Mouse (Mus musculus): ENCODE data around the gene Cept1. TPM values are rescaled to one million over a fixed set of nuclear protein-coding genes. Genes with fewer than 3 reads are reported as not detected.
"Not testable (repeated sequence)": the region's sequence is repeated elsewhere in the genome, so short reads cannot be mapped to it uniquely, and the experiment has no call there.

The Cept1 gene
- 29.6 and 31.1 TPM in 2 replicates for polyA plus RNA-seq (2015; fragmentation: Nextera tagmentation; extraction: Ambion mirVana)

DNA sequence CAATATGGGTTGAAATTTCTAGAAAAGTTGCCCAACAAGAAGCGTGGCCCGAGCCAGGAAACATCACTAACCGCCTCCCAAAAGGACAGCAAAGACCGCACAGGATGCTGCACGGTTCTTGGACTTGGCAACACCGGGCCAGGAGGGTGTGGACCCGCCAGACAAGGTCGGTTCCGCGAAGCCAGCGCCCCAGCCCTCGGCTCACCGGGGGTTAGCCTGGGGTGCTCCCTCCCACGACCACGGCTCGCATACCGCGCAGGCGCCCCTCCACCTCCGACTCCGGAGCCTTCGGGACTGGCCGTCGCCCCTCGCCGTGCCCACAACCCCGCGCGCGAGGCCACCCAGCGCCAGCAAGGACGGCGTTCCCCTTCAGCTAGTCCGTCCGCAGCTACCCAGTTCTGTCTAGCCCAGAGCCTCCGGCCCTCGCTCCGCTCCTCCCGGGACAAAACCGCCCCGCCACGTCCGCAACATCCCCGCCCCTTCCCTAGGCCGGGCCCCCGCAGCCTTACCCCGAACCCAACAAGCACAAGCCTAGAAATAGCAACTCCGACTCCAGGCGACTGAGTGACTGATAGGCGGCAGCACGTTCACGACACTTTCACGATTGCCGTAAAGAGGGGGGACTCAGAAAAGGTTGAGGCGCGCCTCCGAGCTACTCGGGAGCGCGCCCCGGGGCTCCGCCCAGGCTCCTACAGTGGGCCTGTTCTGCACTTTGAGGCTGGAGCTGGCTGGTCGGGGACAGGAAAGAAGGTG is at the start of gene Cept1, which contains the start of gene Dram2:
Cept1 (minus strand) TSS at position 632 of the 753 bp plus-strand sequence.
Dram2 (plus strand) TSS at position 628 of the 753 bp plus-strand sequence.
- peaks cover 5% of the 10 kb centered on the region; the same call in 1 of the 2 replicates for H3K36me3 ChIP-seq (replicated peaks)
- H3K9me3 ChIP-seq (replicated peaks): no peaks in the 10 kb centered on the region
- H3K4me3 ChIP-seq (replicated peaks): peak within 1 kb of the TSS; percentile 88
- peak within 1 kb of the TSS; percentile 92 for H3K27ac ChIP-seq (replicated peaks)
- H3K4me1 ChIP-seq (replicated peaks): peaks cover 24% of the 10 kb centered on the region
- WGBS (ENCODE audit: insufficient replicate concordance): under 1% methylated on average over 63 of the region's 63 CpGs
- peak; percentile 96 for ATAC-seq (ENCODE audit: insufficient read depth)
- H3K27me3 ChIP-seq: no peaks in the 10 kb centered on the region
- H3K9ac ChIP-seq: peak within 1 kb of the TSS; percentile 91
- H3K4me2 ChIP-seq: peak within 1 kb of the TSS; percentile 82

DNA sequence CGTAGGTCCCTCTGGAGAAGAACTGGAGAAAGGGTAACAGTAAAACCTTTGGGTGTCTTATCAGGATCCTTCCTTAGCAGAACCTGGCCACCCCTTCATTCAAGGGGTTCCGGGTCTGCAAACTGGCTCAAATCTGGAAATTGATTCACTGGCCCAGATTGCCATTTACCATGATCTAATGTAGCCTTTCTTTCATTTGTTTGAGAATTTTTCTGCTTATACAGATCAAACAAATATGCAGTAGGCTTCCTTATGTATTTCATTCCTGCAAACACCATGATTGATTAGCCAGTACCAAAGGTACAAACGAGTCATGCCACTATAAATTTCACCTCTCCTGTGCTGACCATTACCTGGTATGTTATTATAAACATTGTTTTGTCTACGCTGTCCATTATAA is 46.0 kb upstream of the Cept1 start:
- 58% methylated on average over 4 of the region's 4 CpGs for WGBS (ENCODE audit: insufficient replicate concordance)
- not testable (repeated sequence) for H3K9ac ChIP-seq; H3K4me2 ChIP-seq; H3K27ac ChIP-seq (replicated peaks); ATAC-seq (ENCODE audit: insufficient read depth); H3K9me3 ChIP-seq (replicated peaks); H3K36me3 ChIP-seq (replicated peaks); H3K4me1 ChIP-seq (replicated peaks); H3K27me3 ChIP-seq; H3K4me3 ChIP-seq (replicated peaks)

DNA sequence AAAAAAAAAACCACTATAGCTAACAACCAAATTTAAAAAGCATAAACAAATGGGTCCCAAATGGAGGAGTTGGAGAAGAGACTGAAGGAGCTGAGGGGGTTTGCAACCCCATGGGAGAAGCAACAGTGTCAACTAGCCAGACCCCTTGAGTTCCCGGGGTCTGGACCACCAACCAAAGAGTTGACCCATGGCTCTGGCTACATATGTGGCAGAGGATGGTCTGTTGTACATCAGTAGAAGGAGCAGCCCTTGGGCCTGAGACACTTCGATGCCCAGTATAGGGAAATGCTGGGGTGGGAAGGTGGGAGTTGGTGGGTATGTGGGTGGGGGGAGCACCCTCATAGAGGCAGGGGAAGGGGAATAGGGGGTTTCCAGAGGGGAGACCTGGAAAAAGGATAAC is 31.7 kb upstream of the Cept1 start:
- no peaks in the 10 kb centered on the region for H3K36me3 ChIP-seq (replicated peaks)
- 70% methylated on average over 2 of the region's 2 CpGs for WGBS (ENCODE audit: insufficient replicate concordance)
- H3K4me2 ChIP-seq: no peak overlapping the region
- H3K4me1 ChIP-seq (replicated peaks): no peaks in the 10 kb centered on the region
- H3K4me3 ChIP-seq (replicated peaks): no peak overlapping the region
- no peak overlapping the region for H3K27ac ChIP-seq (replicated peaks)
- no peaks in the 10 kb centered on the region for H3K9me3 ChIP-seq (replicated peaks)
- no peak overlapping the region for H3K9ac ChIP-seq
- H3K27me3 ChIP-seq: no peaks in the 10 kb centered on the region
- no peak for ATAC-seq (ENCODE audit: insufficient read depth)

DNA sequence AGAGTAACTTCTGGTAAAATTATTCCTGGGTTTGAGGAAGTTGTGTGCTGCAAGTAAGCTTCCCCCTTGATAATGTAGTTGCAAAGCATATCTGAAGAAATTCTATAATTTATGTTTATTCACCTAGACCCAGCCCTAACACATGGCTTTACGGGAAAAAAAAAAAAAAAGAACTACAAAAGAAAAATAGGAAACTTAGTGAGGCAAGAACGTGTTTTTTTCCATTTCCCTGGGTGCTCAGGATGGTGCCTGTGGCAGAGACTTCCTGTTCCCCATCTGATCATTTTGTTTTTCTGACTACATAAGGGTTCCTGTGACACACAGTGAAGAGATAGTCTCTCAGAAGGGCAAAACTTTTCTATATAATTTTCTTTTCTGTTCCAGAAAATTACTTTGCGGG is 25.6 kb upstream of the Cept1 start:
- Histone ChIP-seq H3K27me3 (no peaks in the 10 kb centered on the region), H3K9me3 (replicated peaks) (no peaks in the 10 kb centered on the region), H3K4me3 (replicated peaks) (no peak overlapping the region), H3K36me3 (replicated peaks) (no peaks in the 10 kb centered on the region; the same call in 1 of the 2 replicates), H3K9ac (no peak overlapping the region), H3K4me1 (replicated peaks) (no peaks in the 10 kb centered on the region), H3K4me2 (no peak overlapping the region), H3K27ac (replicated peaks) (no peak overlapping the region)
- no peak for ATAC-seq (ENCODE audit: insufficient read depth)
- 38% methylated on average over 3 of the region's 3 CpGs for WGBS (ENCODE audit: insufficient replicate concordance)

DNA sequence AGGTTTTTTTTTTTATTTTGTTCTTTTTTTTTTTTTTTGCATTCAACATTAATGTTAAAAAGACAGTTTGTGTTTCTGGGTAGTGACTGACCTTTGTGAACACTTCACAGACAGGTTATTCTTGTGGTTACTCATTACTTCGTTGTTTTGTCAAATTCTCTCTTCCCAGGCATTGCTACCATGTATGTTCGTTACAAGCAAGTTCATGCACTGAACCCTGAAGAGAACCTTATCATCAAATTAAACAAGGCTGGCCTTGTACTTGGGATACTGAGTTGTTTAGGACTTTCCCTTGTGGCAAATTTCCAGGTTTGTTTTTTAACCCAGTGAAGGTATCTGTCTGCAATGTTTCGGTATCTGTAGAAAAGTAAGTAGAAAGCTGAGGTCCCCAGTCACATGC is 18.3 kb upstream of the Cept1 start:
- H3K9me3 ChIP-seq (replicated peaks): no peaks in the 10 kb centered on the region
- no peak overlapping the region for H3K9ac ChIP-seq
- H3K4me2 ChIP-seq: no peak overlapping the region
- peaks cover 3% of the 10 kb centered on the region; the same call in 1 of the 2 replicates for H3K36me3 ChIP-seq (replicated peaks)
- 70% methylated on average over 3 of the region's 3 CpGs for WGBS (ENCODE audit: insufficient replicate concordance)
- H3K27ac ChIP-seq (replicated peaks): no peak overlapping the region
- no peaks in the 10 kb centered on the region for H3K4me1 ChIP-seq (replicated peaks)
- ATAC-seq (ENCODE audit: insufficient read depth): no peak
- no peak overlapping the region for H3K4me3 ChIP-seq (replicated peaks)
- H3K27me3 ChIP-seq: no peaks in the 10 kb centered on the region

DNA sequence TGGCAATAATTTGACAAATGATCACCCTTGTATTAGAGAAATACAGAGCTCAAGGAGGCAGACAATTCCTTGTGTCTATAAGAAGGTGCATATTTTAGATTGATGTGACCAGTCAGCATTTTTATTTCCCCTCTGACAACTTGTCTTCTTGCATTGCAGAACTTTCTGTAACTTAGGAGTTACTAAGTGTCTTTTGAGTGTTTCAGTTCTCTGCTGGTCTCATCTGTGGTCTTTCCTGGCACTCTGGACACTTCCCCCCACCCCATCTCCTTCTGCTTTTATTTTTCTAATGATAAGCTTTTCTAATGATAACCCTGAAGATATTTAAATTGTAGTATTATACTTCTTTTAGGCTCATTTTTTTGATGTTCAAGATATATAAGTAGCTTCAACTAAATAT is 10.7 kb upstream of the Cept1 start:
- no peaks in the 10 kb centered on the region for H3K27me3 ChIP-seq
- H3K4me2 ChIP-seq: no peak overlapping the region
- no peaks in the 10 kb centered on the region for H3K9me3 ChIP-seq (replicated peaks)
- H3K4me1 ChIP-seq (replicated peaks): no peaks in the 10 kb centered on the region
- H3K4me3 ChIP-seq (replicated peaks): no peak overlapping the region
- peaks cover 13% of the 10 kb centered on the region for H3K36me3 ChIP-seq (replicated peaks)
- no peak overlapping the region for H3K27ac ChIP-seq (replicated peaks)
- H3K9ac ChIP-seq: no peak overlapping the region
- no peak for ATAC-seq (ENCODE audit: insufficient read depth)

DNA sequence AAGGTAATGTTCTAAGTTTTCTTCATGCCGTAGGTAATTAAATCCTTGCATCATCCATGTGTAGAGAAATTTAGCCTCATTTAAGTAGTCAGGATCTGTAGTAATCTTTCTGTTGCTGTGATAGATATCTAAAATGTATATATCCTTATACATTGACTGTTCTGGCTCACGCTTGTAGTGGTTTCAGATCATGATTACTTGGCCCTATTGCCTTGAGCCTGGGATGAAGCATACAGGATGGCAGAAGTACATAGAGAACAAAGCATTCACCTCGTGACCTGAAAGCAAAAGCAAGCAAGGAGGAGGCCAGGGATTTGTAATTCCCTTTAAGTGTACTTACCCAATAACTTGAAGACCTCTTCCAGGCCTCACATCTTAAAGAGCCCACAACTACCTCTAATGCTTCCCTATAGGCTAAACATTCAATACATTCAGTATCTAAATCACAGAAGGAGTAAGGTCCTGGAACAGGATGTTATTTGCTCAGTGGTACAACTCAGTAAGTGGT is 8.2 kb upstream of the Cept1 start:
- H3K4me3 ChIP-seq (replicated peaks): no peak overlapping the region
- H3K36me3 ChIP-seq (replicated peaks): peaks cover 16% of the 10 kb centered on the region
- no peaks in the 10 kb centered on the region for H3K27me3 ChIP-seq
- no peaks in the 10 kb centered on the region for H3K9me3 ChIP-seq (replicated peaks)
- no peak overlapping the region for H3K9ac ChIP-seq
- no peak overlapping the region for H3K4me2 ChIP-seq
- H3K27ac ChIP-seq (replicated peaks): no peak overlapping the region
- no peaks in the 10 kb centered on the region for H3K4me1 ChIP-seq (replicated peaks)
- no peak for ATAC-seq (ENCODE audit: insufficient read depth)
- 68% methylated on average over 3 of the region's 3 CpGs for WGBS (ENCODE audit: insufficient replicate concordance)

DNA sequence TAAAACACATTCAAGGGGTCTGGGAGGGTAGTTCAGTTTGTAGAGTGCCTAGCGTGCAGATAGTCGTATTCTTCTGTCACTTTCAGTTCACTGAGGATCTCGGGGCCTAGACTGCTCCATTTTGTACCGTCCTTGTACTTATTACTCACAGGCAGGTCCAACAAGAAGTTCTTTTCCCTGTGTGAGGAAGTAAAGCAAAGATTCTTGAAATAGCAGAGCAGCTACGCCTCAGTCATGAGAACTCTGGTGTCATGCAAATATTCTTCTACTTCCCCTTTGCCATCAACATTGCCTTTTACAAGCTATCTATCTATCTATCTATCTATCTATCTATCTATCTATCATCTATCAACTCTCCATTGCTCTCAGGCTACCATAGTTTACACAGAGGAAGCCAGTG is 5.8 kb upstream of the Cept1 start:
- 64% methylated on average over 5 of the region's 5 CpGs for WGBS (ENCODE audit: insufficient replicate concordance)
- H3K4me2 ChIP-seq: no peak overlapping the region
- ATAC-seq (ENCODE audit: insufficient read depth): no peak
- no peaks in the 10 kb centered on the region for H3K9me3 ChIP-seq (replicated peaks)
- peaks cover 2% of the 10 kb centered on the region for H3K4me1 ChIP-seq (replicated peaks)
- H3K27ac ChIP-seq (replicated peaks): no peak overlapping the region
- H3K36me3 ChIP-seq (replicated peaks): peaks cover 16% of the 10 kb centered on the region
- no peaks in the 10 kb centered on the region for H3K27me3 ChIP-seq
- H3K9ac ChIP-seq: no peak overlapping the region
- H3K4me3 ChIP-seq (replicated peaks): no peak overlapping the region

DNA sequence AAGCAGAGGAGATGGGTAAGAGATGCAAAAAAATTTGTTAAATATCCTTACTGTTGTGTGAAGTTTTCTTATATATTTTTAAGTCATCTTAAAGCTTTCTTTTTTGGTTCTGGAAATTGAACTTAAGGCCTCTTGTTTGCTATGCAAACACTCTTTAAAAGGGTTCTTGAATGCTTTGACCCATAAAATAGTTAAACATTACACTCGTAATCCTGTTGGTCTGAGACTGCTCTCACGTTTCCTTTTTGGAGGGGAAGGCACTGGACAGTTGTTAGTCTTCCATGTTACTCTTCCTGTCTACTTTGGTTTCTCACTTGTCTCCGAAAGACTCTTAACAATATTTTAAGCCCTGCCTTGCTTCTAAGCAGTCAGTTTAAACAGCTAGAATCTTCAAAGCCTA is 1.4 kb upstream of the Cept1 start:
- Histone ChIP-seq H3K4me3 (replicated peaks) (0 out of 2 replicates have a peak overlapping the region, but pooled peaks have one; percentile 18), H3K9ac (no peak overlapping the region), H3K9me3 (replicated peaks) (no peaks in the 10 kb centered on the region), H3K4me1 (replicated peaks) (peaks cover 23% of the 10 kb centered on the region), H3K27ac (replicated peaks) (no peak overlapping the region), H3K27me3 (no peaks in the 10 kb centered on the region), H3K4me2 (peak overlapping the region; percentile 82), H3K36me3 (replicated peaks) (peaks cover 5% of the 10 kb centered on the region; the same call in 1 of the 2 replicates)
- ATAC-seq (ENCODE audit: insufficient read depth): no peak
- 39% methylated on average over 3 of the region's 3 CpGs for WGBS (ENCODE audit: insufficient replicate concordance)

DNA sequence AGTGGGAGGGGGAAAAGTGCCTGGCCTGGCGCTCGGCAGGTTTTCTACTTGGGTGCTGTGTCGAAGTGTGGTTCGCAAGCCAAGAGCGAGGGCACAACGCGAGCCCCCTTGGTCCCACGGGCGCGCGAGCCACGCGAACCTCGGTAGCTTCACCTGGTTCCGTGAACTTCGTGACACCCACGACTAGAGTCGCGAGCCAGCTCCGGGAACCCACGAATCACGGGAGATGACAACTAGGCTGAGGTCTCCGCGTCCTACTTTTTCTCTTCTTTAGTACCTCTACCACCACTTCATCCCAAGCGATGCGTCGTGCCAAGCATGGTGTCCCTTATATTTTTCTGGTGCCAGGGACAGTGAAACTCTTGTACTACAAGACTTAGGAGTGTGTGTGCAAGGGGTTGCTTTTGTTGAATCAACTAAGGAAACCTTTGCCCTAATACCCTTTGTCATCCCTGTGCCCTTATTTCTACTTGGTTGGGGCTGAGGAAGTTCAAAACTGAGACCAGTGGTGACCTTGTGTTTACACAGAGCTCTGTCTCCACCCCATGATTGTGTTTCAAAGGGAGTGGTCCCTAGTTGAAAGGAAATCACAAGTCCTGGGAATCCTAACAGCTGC is 430 bp upstream of the Cept1 start:
- peak overlapping the region; percentile 88 for H3K4me3 ChIP-seq (replicated peaks)

DNA sequence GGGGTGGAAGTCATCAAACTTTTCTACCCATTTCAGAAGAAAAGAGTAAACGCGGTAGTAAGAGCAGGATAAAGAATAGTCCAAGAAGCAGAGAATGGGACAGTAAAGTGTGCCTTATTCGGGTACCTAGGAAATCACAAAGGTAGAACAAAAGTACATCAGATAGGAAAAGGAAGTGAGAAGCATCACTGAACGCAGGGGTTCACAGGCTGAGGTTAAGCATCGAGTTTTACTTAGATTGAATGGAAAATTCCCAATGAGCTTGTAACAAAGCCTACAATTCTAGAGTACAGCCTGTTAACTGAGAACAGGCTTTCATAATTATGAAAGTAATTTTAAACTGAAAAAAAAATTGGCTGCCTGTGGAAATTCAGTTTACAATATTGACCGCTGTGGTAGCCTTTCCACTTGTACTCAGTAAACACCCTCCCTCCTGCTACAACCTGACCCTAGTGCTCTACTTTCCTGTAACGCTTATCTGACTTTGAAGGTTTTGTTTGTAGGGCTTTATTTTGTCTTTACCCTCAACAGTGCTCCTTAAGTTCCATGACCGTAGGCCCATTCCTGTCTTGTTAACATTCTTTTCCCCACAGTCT is 2.8 kb downstream of the Cept1 start:
- no peaks in the 10 kb centered on the region for H3K9me3 ChIP-seq (replicated peaks)
- WGBS (ENCODE audit: insufficient replicate concordance): 72% methylated on average over 8 of the region's 8 CpGs
- no peak overlapping the region for H3K9ac ChIP-seq
- H3K4me1 ChIP-seq (replicated peaks): peaks cover 24% of the 10 kb centered on the region
- no peak overlapping the region for H3K27ac ChIP-seq (replicated peaks)
- ATAC-seq (ENCODE audit: insufficient read depth): no peak
- H3K36me3 ChIP-seq (replicated peaks): no peaks in the 10 kb centered on the region
- H3K4me3 ChIP-seq (replicated peaks): no peak overlapping the region
- H3K27me3 ChIP-seq: no peaks in the 10 kb centered on the region
- peak overlapping the region; percentile 82; the same call in 1 of the 2 replicates for H3K4me2 ChIP-seq

More for the DNA sequence above, 430 bp upstream of the Cept1 start:
- under 1% methylated on average over 27 of the region's 27 CpGs for WGBS (ENCODE audit: insufficient replicate concordance)
- H3K36me3 ChIP-seq (replicated peaks): peaks cover 5% of the 10 kb centered on the region; the same call in 1 of the 2 replicates
- H3K9ac ChIP-seq: peak overlapping the region; percentile 91
- ATAC-seq (ENCODE audit: insufficient read depth): peak; percentile 24
- peak overlapping the region; percentile 92 for H3K27ac ChIP-seq (replicated peaks)
- H3K4me1 ChIP-seq (replicated peaks): peaks cover 24% of the 10 kb centered on the region
- H3K4me2 ChIP-seq: peak overlapping the region; percentile 82
- H3K9me3 ChIP-seq (replicated peaks): no peaks in the 10 kb centered on the region
- no peaks in the 10 kb centered on the region for H3K27me3 ChIP-seq

Measured in liver, embryonic 15.5 days (tissue).